Mouse (Mus musculus): ENCODE results near the gene Fmod. TPM values are rescaled to one million over a fixed set of nuclear protein-coding genes. Genes with fewer than 3 reads are reported as not detected.

Fmod gene
- polyA plus RNA-seq, 1 experiment from 2014 or later, result 2.2 TPM

DNA sequence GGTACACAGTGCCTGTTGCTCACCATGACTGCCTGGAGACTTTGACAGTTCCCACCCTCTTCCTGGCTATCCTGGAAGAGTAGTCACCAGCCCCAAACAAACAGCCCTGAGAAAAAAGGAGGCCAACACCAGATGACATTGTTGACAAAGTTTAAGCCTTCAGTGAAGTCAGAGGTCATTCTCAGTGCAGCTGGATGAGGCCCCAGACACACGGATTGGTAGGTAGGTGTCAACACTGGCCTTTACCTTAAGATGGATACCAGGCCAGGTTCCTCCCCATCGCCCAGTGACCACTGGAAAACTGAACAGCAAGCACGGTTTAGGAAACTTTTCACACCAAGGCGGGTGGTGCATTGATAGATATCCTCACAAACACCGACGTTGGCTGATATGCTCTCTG is 55.3 kb downstream of the Fmod start:
- Histone ChIP-seq H3K4me3 (ENCODE audit: low read depth, low read length) (peak overlapping the region; percentile 38; the same call in 1 of the 2 replicates), H3K27me3 (ENCODE audit: control insufficient read depth, insufficient read depth, low read length) (no peaks in the 10 kb centered on the region), H3K36me3 (ENCODE audit: control insufficient read depth, insufficient read depth, low read length) (no peaks in the 10 kb centered on the region), H3K27ac (ENCODE audit: low read depth, low read length) (peak overlapping the region; percentile 31; the same call in 1 of the 2 replicates), H3K4me2 (ENCODE audit: low read depth, low read length, severe bottlenecking) (peak overlapping the region; percentile 79), H3K9ac (ENCODE audit: low read length) (peak overlapping the region; percentile 60), H3K4me1 (replicated peaks; ENCODE audit: control insufficient read depth, insufficient read depth, low read length) (peaks cover 21% of the 10 kb centered on the region), H3K9me3 (ENCODE audit: control insufficient read depth, low read length) (no peaks in the 10 kb centered on the region)
- no peak for ATAC-seq (replicated peaks; ENCODE audit: low FRiP score)
- no peak for DNase-seq (ENCODE audit: low spot score)
- 38% methylated on average over 6 of the region's 6 CpGs for WGBS

GRCm38 (mm10) chr1:134092852-134093770 is 56.1 kb downstream of the Fmod start:
- Histone ChIP-seq H3K9me3 (ENCODE audit: control insufficient read depth, low read length) (no peaks in the 10 kb centered on the region), H3K27ac (ENCODE audit: low read depth, low read length) (peak overlapping the region; percentile 51; the same call in 1 of the 2 replicates), H3K4me3 (ENCODE audit: low read depth, low read length) (peak overlapping the region; percentile 38), H3K9ac (ENCODE audit: low read length) (peak overlapping the region; percentile 60), H3K27me3 (ENCODE audit: control insufficient read depth, insufficient read depth, low read length) (no peaks in the 10 kb centered on the region), H3K4me2 (ENCODE audit: low read depth, low read length, severe bottlenecking) (peak overlapping the region; percentile 79), H3K36me3 (ENCODE audit: control insufficient read depth, insufficient read depth, low read length) (no peaks in the 10 kb centered on the region), H3K4me1 (replicated peaks; ENCODE audit: control insufficient read depth, insufficient read depth, low read length) (peaks cover 21% of the 10 kb centered on the region)
- WGBS, result 2% methylated on average over 43 of the region's 43 CpGs
- peak; percentile 88 for ATAC-seq (replicated peaks; ENCODE audit: low FRiP score)
- DNase-seq (ENCODE audit: low spot score), result peak; percentile 85

GRCm38 (mm10) chr1:134093771-134094526 is 56.9 kb downstream of the Fmod start:
- DNase-seq (ENCODE audit: low spot score) (no peak), ATAC-seq (replicated peaks; ENCODE audit: low FRiP score) (no peak)
- H3K9ac ChIP-seq (ENCODE audit: low read length), result no peak overlapping the region
- no peaks in the 10 kb centered on the region for H3K27me3 ChIP-seq (ENCODE audit: control insufficient read depth, insufficient read depth, low read length)
- WGBS, result 68% methylated on average over 13 of the region's 13 CpGs
- H3K4me1 ChIP-seq (replicated peaks; ENCODE audit: control insufficient read depth, insufficient read depth, low read length), result peaks cover 21% of the 10 kb centered on the region
- no peak overlapping the region for H3K4me3 ChIP-seq (ENCODE audit: low read depth, low read length)
- peak overlapping the region; percentile 79; the same call in 1 of the 2 replicates for H3K4me2 ChIP-seq (ENCODE audit: low read depth, low read length, severe bottlenecking)
- H3K9me3 ChIP-seq (ENCODE audit: control insufficient read depth, low read length), result no peaks in the 10 kb centered on the region
- no peaks in the 10 kb centered on the region for H3K36me3 ChIP-seq (ENCODE audit: control insufficient read depth, insufficient read depth, low read length)
- H3K27ac ChIP-seq (ENCODE audit: low read depth, low read length), result no peak overlapping the region

DNA sequence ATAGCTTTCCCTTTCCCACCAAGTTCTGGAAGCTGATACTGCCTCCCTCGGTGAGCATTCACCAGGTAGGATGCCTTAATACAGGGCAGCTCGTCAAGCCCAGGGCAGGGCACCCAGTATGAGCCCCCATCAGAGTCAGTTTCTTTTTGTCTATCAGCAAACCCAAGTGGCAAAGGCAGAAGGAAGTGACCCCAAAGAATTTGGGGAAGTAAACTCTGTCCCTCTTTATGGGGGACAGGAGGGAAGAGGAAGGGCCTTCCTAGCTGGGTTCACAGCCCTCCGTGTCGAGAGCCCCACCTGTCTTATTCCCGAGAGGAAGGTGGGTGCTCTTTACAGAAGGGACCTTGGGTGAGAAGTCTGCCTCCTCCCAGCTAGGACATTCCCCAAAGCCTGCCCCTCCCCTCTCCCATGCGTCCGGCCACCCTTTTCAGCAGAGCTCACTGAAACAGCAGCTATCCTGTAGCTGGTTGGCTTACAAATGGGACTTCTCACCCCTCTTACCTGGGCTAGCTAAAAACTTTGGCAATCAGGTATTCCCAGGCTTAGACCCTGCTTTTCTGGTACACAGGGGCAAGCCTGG is 58.1 kb downstream of the Fmod start:
- ATAC-seq (replicated peaks; ENCODE audit: low FRiP score) (no peak), DNase-seq (ENCODE audit: low spot score) (no peak)
- H3K27ac ChIP-seq (ENCODE audit: low read depth, low read length), result no peak overlapping the region
- H3K4me2 ChIP-seq (ENCODE audit: low read depth, low read length, severe bottlenecking), result no peak overlapping the region
- WGBS, result 62% methylated on average over 7 of the region's 7 CpGs
- no peaks in the 10 kb centered on the region for H3K9me3 ChIP-seq (ENCODE audit: control insufficient read depth, low read length)
- H3K4me3 ChIP-seq (ENCODE audit: low read depth, low read length), result no peak overlapping the region
- H3K27me3 ChIP-seq (ENCODE audit: control insufficient read depth, insufficient read depth, low read length), result no peaks in the 10 kb centered on the region
- no peak overlapping the region for H3K9ac ChIP-seq (ENCODE audit: low read length)
- no peaks in the 10 kb centered on the region for H3K36me3 ChIP-seq (ENCODE audit: control insufficient read depth, insufficient read depth, low read length)
- H3K4me1 ChIP-seq (replicated peaks; ENCODE audit: control insufficient read depth, insufficient read depth, low read length), result peaks cover 25% of the 10 kb centered on the region

- Histone ChIP-seq H3K27ac (ENCODE audit: low read depth, low read length) (peak overlapping the region; percentile 63; the same call in 1 of the 2 replicates), H3K9me3 (ENCODE audit: control insufficient read depth, low read length) (no peaks in the 10 kb centered on the region), H3K4me2 (ENCODE audit: low read depth, low read length, severe bottlenecking) (no peak overlapping the region), H3K36me3 (ENCODE audit: control insufficient read depth, insufficient read depth, low read length) (no peaks in the 10 kb centered on the region), H3K9ac (ENCODE audit: low read length) (no peak overlapping the region), H3K4me3 (ENCODE audit: low read depth, low read length) (no peak overlapping the region), H3K27me3 (ENCODE audit: control insufficient read depth, insufficient read depth, low read length) (no peaks in the 10 kb centered on the region), H3K4me1 (replicated peaks; ENCODE audit: control insufficient read depth, insufficient read depth, low read length) (peaks cover 25% of the 10 kb centered on the region)
- ATAC-seq (replicated peaks; ENCODE audit: low FRiP score) (no peak), DNase-seq (ENCODE audit: low spot score) (no peak)
- 88% methylated on average over 4 of the region's 4 CpGs for WGBS
Observed at GRCm38 (mm10) chr1:134095721-134096120, 58.7 kb downstream of the Fmod start.

DNA sequence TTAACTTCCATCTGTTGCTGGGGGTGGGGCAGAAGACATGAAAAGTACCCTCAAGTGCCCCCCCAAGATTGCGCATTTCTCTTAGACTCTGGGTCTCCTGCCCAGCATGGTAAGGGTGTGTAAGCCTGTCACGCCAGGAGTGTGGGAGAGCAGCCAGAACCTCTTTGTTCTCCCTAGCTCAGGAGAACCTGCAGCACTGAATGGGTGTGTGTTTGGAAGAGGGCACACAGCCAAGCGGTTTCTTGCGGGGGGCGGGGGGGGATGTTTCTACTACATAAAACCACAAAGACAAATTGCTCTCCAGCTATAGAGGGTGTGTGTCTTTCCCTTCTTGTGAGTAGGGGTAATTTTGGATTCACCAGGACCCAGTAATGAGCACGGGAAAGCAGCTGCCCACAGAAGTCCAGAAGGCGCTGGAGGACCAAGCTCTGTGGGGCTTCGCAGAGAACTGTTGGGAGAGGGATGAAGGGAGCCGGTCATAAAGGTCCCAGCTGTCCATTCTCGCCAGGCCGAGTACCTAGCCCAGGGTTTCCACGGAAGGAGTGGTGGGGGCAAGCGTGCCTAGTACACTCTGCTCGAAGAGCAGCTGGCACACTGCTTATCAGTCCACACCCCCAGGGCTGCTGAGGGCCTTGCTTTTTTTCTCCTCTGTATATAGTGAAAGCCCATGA is 59.3 kb downstream of the Fmod start:
- peak; percentile 22; the same call in 1 of the 2 replicates for ATAC-seq (replicated peaks; ENCODE audit: low FRiP score)
- Histone ChIP-seq H3K9me3 (ENCODE audit: control insufficient read depth, low read length) (no peaks in the 10 kb centered on the region), H3K4me3 (ENCODE audit: low read depth, low read length) (no peak overlapping the region), H3K9ac (ENCODE audit: low read length) (no peak overlapping the region), H3K4me1 (replicated peaks; ENCODE audit: control insufficient read depth, insufficient read depth, low read length) (peaks cover 25% of the 10 kb centered on the region), H3K27me3 (ENCODE audit: control insufficient read depth, insufficient read depth, low read length) (no peaks in the 10 kb centered on the region), H3K4me2 (ENCODE audit: low read depth, low read length, severe bottlenecking) (no peak overlapping the region), H3K27ac (ENCODE audit: low read depth, low read length) (peak overlapping the region; percentile 63), H3K36me3 (ENCODE audit: control insufficient read depth, insufficient read depth, low read length) (no peaks in the 10 kb centered on the region)
- no peak for DNase-seq (ENCODE audit: low spot score)
- WGBS, result 65% methylated on average over 14 of the region's 14 CpGs

GRCm38 (mm10) chr1:134097080-134097855 is 60.2 kb downstream of the Fmod start:
- Histone ChIP-seq H3K36me3 (ENCODE audit: control insufficient read depth, insufficient read depth, low read length) (no peaks in the 10 kb centered on the region), H3K4me1 (replicated peaks; ENCODE audit: control insufficient read depth, insufficient read depth, low read length) (peaks cover 23% of the 10 kb centered on the region), H3K27ac (ENCODE audit: low read depth, low read length) (peak overlapping the region; percentile 63), H3K4me3 (ENCODE audit: low read depth, low read length) (no peak overlapping the region), H3K4me2 (ENCODE audit: low read depth, low read length, severe bottlenecking) (no peak overlapping the region), H3K27me3 (ENCODE audit: control insufficient read depth, insufficient read depth, low read length) (no peaks in the 10 kb centered on the region), H3K9me3 (ENCODE audit: control insufficient read depth, low read length) (no peaks in the 10 kb centered on the region), H3K9ac (ENCODE audit: low read length) (no peak overlapping the region)
- DNase-seq (ENCODE audit: low spot score), result no peak
- ATAC-seq (replicated peaks; ENCODE audit: low FRiP score), result no peak
- WGBS, result 87% methylated on average over 7 of the region's 7 CpGs
